In the genomic region with DNA sequence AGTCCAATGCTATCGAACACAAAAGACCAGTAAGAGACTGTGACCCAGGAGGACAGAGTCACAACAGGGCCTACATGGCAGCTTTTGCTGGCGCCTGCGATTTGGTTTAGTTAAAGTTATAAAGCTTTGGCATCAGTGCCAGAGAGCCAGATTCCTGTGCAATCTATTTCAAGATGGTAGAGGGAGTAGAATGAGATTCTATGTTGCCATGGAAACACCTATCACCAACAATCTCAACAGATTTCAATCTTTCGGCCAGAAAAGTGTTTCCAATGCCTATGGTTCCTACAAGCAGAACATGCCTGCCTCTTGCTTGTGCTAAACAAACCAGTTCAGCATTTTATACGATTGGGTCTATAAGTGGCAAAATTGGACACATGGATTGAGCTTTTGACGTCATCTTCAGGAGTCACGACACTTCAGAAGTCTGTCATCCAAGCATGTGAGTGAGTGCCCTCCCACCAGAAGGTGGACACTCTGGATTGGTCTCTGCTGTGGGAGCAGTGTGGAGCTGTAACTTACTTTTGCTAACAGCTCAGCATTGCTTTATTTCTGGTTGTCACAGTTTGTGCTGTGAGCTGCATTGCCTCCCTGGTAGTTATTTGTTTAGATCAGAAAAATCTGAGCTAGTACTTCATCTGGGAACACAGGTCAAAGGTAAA, we compare ENCODE assay signal across 20 mouse cellular contexts. TPM values are rescaled to one million over a fixed set of nuclear protein-coding genes. Genes with fewer than 3 reads are reported as not detected.
DNase-seq lines count a peak whose midpoint lies in the region; ATAC-seq and TF ChIP-seq lines count a peak whose summit lies in the region.
"Had no signal": no experiment of that assay in that cellular context is flagged by ENCODE, and none has a peak within 500 bp of the region (broad histone marks: within the 10 kb centered on the region; RNA-seq: fewer than 3 reads in every experiment).

No protein-coding gene starts in this region.

- no peak for DNase-seq in gastrocnemius, adult 2 months
- no peak for DNase-seq in gastrocnemius, postnatal 25 days
- peak; percentile 5 for DNase-seq in midbrain, embryonic 14.5 days
- DNase-seq in left cerebral cortex, postnatal 36 days (ENCODE audit: low spot score in 2 of 2) = peak; percentile 11 to 17
- DNase-seq in spleen, adult 18-20 months = no peak
- DNase-seq: adrenal gland, adult 2 months; cerebellum, adult 8-10 months; liver; lung, adult 2 months had no signal

- TF ChIP-seq CTCF in gastrocnemius, adult 2 months (IDR thresholded peaks at IDR 0.05) = no peak
- TF ChIP-seq CTCF in intestine, postnatal 0 days (IDR thresholded peaks at IDR 0.05; ENCODE audit: low read depth) = no peak

- H3K9ac ChIP-seq in midbrain, embryonic 14.5 days (replicated peaks; ENCODE audit: low read length) = no peak overlapping the region
- no peak overlapping the region for H3K9ac ChIP-seq in midbrain, embryonic 15.5 days
- H3K9ac ChIP-seq in intestine, postnatal 0 days (ENCODE audit: low read depth, low read length) = no peak overlapping the region
- H3K9ac ChIP-seq: embryonic facial prominence, embryonic 15.5 days; heart, embryonic 13.5 days had no signal

- peak overlapping the region; percentile 31; the same call in 1 of the 2 replicates for H3K27ac ChIP-seq in gastrocnemius, adult 2 months
- H3K27ac ChIP-seq in midbrain, embryonic 14.5 days (replicated peaks; ENCODE audit: low read depth, low read length) = no peak overlapping the region
- H3K27ac ChIP-seq in midbrain, embryonic 15.5 days = no peak overlapping the region
- no peak overlapping the region for H3K27ac ChIP-seq in intestine, postnatal 0 days (ENCODE audit: low read depth, low read length)
- H3K27ac ChIP-seq: embryonic facial prominence, embryonic 15.5 days; heart, embryonic 13.5 days; kidney, postnatal 0 days had no signal

- ATAC-seq in midbrain, embryonic 14.5 days (ENCODE audit: low FRiP score, low TSS enrichment) = no peak
- ATAC-seq in midbrain, embryonic 15.5 days (replicated peaks) = no peak
- peak; percentile 12; the same call in 1 of the 2 replicates for ATAC-seq in intestine, postnatal 0 days

- intact Hi-C loops in gastrocnemius, adult 2 months (cut with DNase I) = no loop called here
- intact Hi-C loops in left cerebral cortex, postnatal 36 days (cut with DNase I) = no loop called here

- H3K36me3 ChIP-seq in midbrain, embryonic 14.5 days (ENCODE audit: control insufficient read depth, insufficient read depth, low read length) = no peaks in the 10 kb centered on the region
- no peaks in the 10 kb centered on the region for H3K36me3 ChIP-seq in midbrain, embryonic 15.5 days (replicated peaks)
- no peaks in the 10 kb centered on the region for H3K36me3 ChIP-seq in intestine, postnatal 0 days (ENCODE audit: control insufficient read depth, insufficient read depth)
- H3K36me3 ChIP-seq: embryonic facial prominence, embryonic 15.5 days; heart, embryonic 13.5 days had no signal

- no peaks in the 10 kb centered on the region for H3K9me3 ChIP-seq in midbrain, embryonic 14.5 days (ENCODE audit: control insufficient read depth, low read length)
- H3K9me3 ChIP-seq in midbrain, embryonic 15.5 days = no peaks in the 10 kb centered on the region
- no peaks in the 10 kb centered on the region for H3K9me3 ChIP-seq in intestine, postnatal 0 days (ENCODE audit: control insufficient read depth)
- H3K9me3 ChIP-seq: embryonic facial prominence, embryonic 15.5 days; heart, embryonic 13.5 days had no signal

- H3K4me1 ChIP-seq in midbrain, embryonic 14.5 days (ENCODE audit: control insufficient read depth, insufficient read depth, low read length) = no peaks in the 10 kb centered on the region
- H3K4me1 ChIP-seq in midbrain, embryonic 15.5 days = no peaks in the 10 kb centered on the region
- H3K4me1 ChIP-seq in intestine, postnatal 0 days (replicated peaks; ENCODE audit: control insufficient read depth, insufficient read depth, low read length) = no peaks in the 10 kb centered on the region
- H3K4me1 ChIP-seq: embryonic facial prominence, embryonic 15.5 days; heart, embryonic 13.5 days had no signal

- no peak overlapping the region for H3K4me2 ChIP-seq in midbrain, embryonic 14.5 days (ENCODE audit: low read length)
- no peak overlapping the region for H3K4me2 ChIP-seq in midbrain, embryonic 15.5 days
- H3K4me2 ChIP-seq in intestine, postnatal 0 days (replicated peaks; ENCODE audit: low read depth) = no peak overlapping the region
- H3K4me2 ChIP-seq: embryonic facial prominence, embryonic 15.5 days; heart, embryonic 13.5 days had no signal

- no peaks in the 10 kb centered on the region for H3K27me3 ChIP-seq in midbrain, embryonic 14.5 days (ENCODE audit: control insufficient read depth, insufficient read depth, low read length)
- no peaks in the 10 kb centered on the region for H3K27me3 ChIP-seq in midbrain, embryonic 15.5 days (replicated peaks)
- H3K27me3 ChIP-seq in intestine, postnatal 0 days (replicated peaks; ENCODE audit: control insufficient read depth, insufficient read depth, low read length) = no peaks in the 10 kb centered on the region
- H3K27me3 ChIP-seq: embryonic facial prominence, embryonic 15.5 days had no signal

- 86% methylated on average over 7 of the region's 7 CpGs for WGBS in midbrain, embryonic 14.5 days
- 83% methylated on average over 7 of the region's 7 CpGs for WGBS in midbrain, embryonic 15.5 days
- WGBS in intestine, postnatal 0 days = 82% methylated on average over 7 of the region's 7 CpGs

- no peak overlapping the region for H3K4me3 ChIP-seq in gastrocnemius, adult 2 months
- H3K4me3 ChIP-seq in midbrain, embryonic 14.5 days (replicated peaks; ENCODE audit: low read depth, low read length) = no peak overlapping the region
- no peak overlapping the region for H3K4me3 ChIP-seq in midbrain, embryonic 15.5 days
- no peak overlapping the region for H3K4me3 ChIP-seq in intestine, postnatal 0 days (ENCODE audit: low read depth, low read length)
- H3K4me3 ChIP-seq: embryonic facial prominence, embryonic 15.5 days; heart, embryonic 13.5 days had no signal

RNA-seq across cellular contexts. Expression of a gene that starts 15.2 kb away (rescaled TPM):
- total RNA-seq in gastrocnemius, adult 2 months (2021) = under 1 TPM in 1 of 2 experiments, not detected in 1; 0.22 TPM
- not detected for total RNA-seq in gastrocnemius, postnatal 25 days (2021)
- polyA plus RNA-seq in midbrain, embryonic 14.5 days (2014; fragmentation: Nextera tagmentation; extraction: Ambion mirVana) = not detected in 2 replicates
- polyA plus RNA-seq in midbrain, embryonic 15.5 days (2015; fragmentation: Nextera tagmentation; extraction: Ambion mirVana) = not detected in 2 replicates
- polyA plus RNA-seq in intestine, postnatal 0 days (2015; fragmentation: Nextera tagmentation; extraction: Ambion mirVana) = 59.7 and 67.4 TPM in 2 replicates
- total RNA-seq in left cerebral cortex, postnatal 36 days (2021) = not detected
- total RNA-seq: ES-E14; gastrocnemius, postnatal 4 days; hematopoietic stem cell, adult 5-6 weeks; left cerebral cortex, adult 18-20 months had no signal
- polyA plus RNA-seq: frontal cortex, adult 2 months; heart, embryonic 13.5 days; neural tube, embryonic 14.5 days had no signal

RNA-seq across cellular contexts. Expression of a gene that starts 22.4 kb away (rescaled TPM):
- total RNA-seq in gastrocnemius, adult 2 months (2021) = 10 to 100 TPM in 1 of 2 experiments, 1 to 10 TPM in 1; 8.2 to 10.1 TPM
- 10 to 100 TPM in 1 of 2 experiments, 1 to 10 TPM in 1; 8.7 to 11.4 TPM for total RNA-seq in gastrocnemius, postnatal 25 days (2021)
- 55.2 and 61.9 TPM in 2 replicates for polyA plus RNA-seq in midbrain, embryonic 14.5 days (2014; fragmentation: Nextera tagmentation; extraction: Ambion mirVana)
- 51.7 and 56.2 TPM in 2 replicates for polyA plus RNA-seq in midbrain, embryonic 15.5 days (2015; fragmentation: Nextera tagmentation; extraction: Ambion mirVana)
- 127 and 147 TPM in 2 replicates for polyA plus RNA-seq in intestine, postnatal 0 days (2015; fragmentation: Nextera tagmentation; extraction: Ambion mirVana)
- total RNA-seq in left cerebral cortex, postnatal 36 days (2021) = 10 to 100 TPM; 41.7 to 45.8 TPM

RNA-seq across cellular contexts. Expression of a gene that starts 38.3 kb away (rescaled TPM):
- total RNA-seq in gastrocnemius, adult 2 months (2021) = 10 to 100 TPM in 1 of 2 experiments, 1 to 10 TPM in 1; 8.1 to 10.8 TPM
- 1 to 10 TPM; 7.0 to 9.8 TPM for total RNA-seq in gastrocnemius, postnatal 25 days (2021)
- polyA plus RNA-seq in midbrain, embryonic 14.5 days (2014; fragmentation: Nextera tagmentation; extraction: Ambion mirVana) = 38.2 and 45.7 TPM in 2 replicates
- 30.7 and 34.5 TPM in 2 replicates for polyA plus RNA-seq in midbrain, embryonic 15.5 days (2015; fragmentation: Nextera tagmentation; extraction: Ambion mirVana)
- 25.5 and 27.0 TPM in 2 replicates for polyA plus RNA-seq in intestine, postnatal 0 days (2015; fragmentation: Nextera tagmentation; extraction: Ambion mirVana)
- 10 to 100 TPM; 15.6 to 16.5 TPM for total RNA-seq in left cerebral cortex, postnatal 36 days (2021)

RNA-seq across cellular contexts. Expression of a gene that starts 38.4 kb away (rescaled TPM):
- 1 to 10 TPM; 8.0 to 8.2 TPM for total RNA-seq in gastrocnemius, adult 2 months (2021)
- total RNA-seq in gastrocnemius, postnatal 25 days (2021) = 1 to 10 TPM; 6.7 to 8.8 TPM
- polyA plus RNA-seq in midbrain, embryonic 14.5 days (2014; fragmentation: Nextera tagmentation; extraction: Ambion mirVana) = 47.5 and 50.7 TPM in 2 replicates
- polyA plus RNA-seq in midbrain, embryonic 15.5 days (2015; fragmentation: Nextera tagmentation; extraction: Ambion mirVana) = 48.2 and 52.9 TPM in 2 replicates
- 27.7 and 29.5 TPM in 2 replicates for polyA plus RNA-seq in intestine, postnatal 0 days (2015; fragmentation: Nextera tagmentation; extraction: Ambion mirVana)
- 10 to 100 TPM; 28.0 to 35.0 TPM for total RNA-seq in left cerebral cortex, postnatal 36 days (2021)

Comparison
In these comparisons a context has a peak if more than half of its experiments do, and no peak if none do; other contexts are left out.
1. DNase-seq: peak in midbrain, embryonic 14.5 days (single experiment) and left cerebral cortex, postnatal 36 days (2 of 2); none in gastrocnemius, adult 2 months (single experiment), gastrocnemius, postnatal 25 days (single experiment) and spleen, adult 18-20 months (0 of 2).